Mouse (Mus musculus): Measurements from ENCODE around the gene Col28a1. TPM values are rescaled to one million over a fixed set of nuclear protein-coding genes. Genes with fewer than 3 reads are reported as not detected.

Col28a1 gene
- total RNA-seq, 2 experiments from 2014 or later = 0.57 to 0.96 TPM

- intact Hi-C loops (cut with DNase I) = no loop called here
- DNase-seq = no peak
Observed at GRCm38 (mm10) chr6:8126545-8126944, 65.9 kb downstream of the Col28a1 start.

- no peak for DNase-seq
- intact Hi-C loops (cut with DNase I) = no loop called here
Observed at GRCm38 (mm10) chr6:8119116-8119515, 73.3 kb downstream of the Col28a1 start.

- DNase-seq = no peak
- intact Hi-C loops (cut with DNase I) = no loop called here
Observed at GRCm38 (mm10) chr6:8118577-8118976, 73.8 kb downstream of the Col28a1 start.

- intact Hi-C loops (cut with DNase I) = no loop called here
- peak; percentile 52 to 57 for DNase-seq
Observed at GRCm38 (mm10) chr6:8105870-8106706, 86.3 kb downstream of the Col28a1 start.

- DNase-seq = no peak
- intact Hi-C loops (cut with DNase I) = no loop called here
Observed at GRCm38 (mm10) chr6:8101224-8101623, 91.2 kb downstream of the Col28a1 start.

GRCm38 (mm10) chr6:8095856-8096255 lies 96.6 kb downstream of the Col28a1 start:
- intact Hi-C loops (cut with DNase I) = no loop called here
- no peak for DNase-seq

- intact Hi-C loops (cut with DNase I) = loop anchor here (5.0 kb wide), 1 partner anchor 88 kb away; no protein-coding TSS in a partner anchor
- peak; percentile 31 for DNase-seq
Observed at GRCm38 (mm10) chr6:8094160-8094953, 98.1 kb downstream of the Col28a1 start.

- DNase-seq = no peak
- intact Hi-C loops (cut with DNase I) = loop anchor here (5.0 kb wide), 1 partner anchor 89 kb away; no protein-coding TSS in a partner anchor
Observed at GRCm38 (mm10) chr6:8093556-8093955, 98.9 kb downstream of the Col28a1 start.

- peak; percentile 17 to 38 for DNase-seq
- intact Hi-C loops (cut with DNase I) = loop anchor here (1.0 kb wide), 1 partner anchor 354 kb away; no protein-coding TSS in a partner anchor
Observed at GRCm38 (mm10) chr6:8086847-8087246, 105.6 kb downstream of the Col28a1 start.

- DNase-seq = no peak
Observed at GRCm38 (mm10) chr6:8084806-8085205, 107.6 kb downstream of the Col28a1 start.

GRCm38 (mm10) chr6:8083196-8083595 lies 109.2 kb downstream of the Col28a1 start:
- intact Hi-C loops (cut with DNase I) = no loop called here
- no peak for DNase-seq

More at GRCm38 (mm10) chr6:8084806-8085205, 107.6 kb downstream of the Col28a1 start:
- intact Hi-C loops (cut with DNase I) = no loop called here

- no peak for DNase-seq
- intact Hi-C loops (cut with DNase I) = no loop called here
Observed at GRCm38 (mm10) chr6:8077572-8078146, 114.8 kb downstream of the Col28a1 start.

- no peak for DNase-seq
- intact Hi-C loops (cut with DNase I) = no loop called here
Observed at GRCm38 (mm10) chr6:8074914-8075313, 117.5 kb downstream of the Col28a1 start.

- intact Hi-C loops (cut with DNase I) = loop anchor here (5.0 to 10.0 kb wide), 4 partner anchors 206 to 758 kb away; no protein-coding TSS in a partner anchor
- no peak for DNase-seq
Observed at GRCm38 (mm10) chr6:8068979-8069378, 123.4 kb downstream of the Col28a1 start.

GRCm38 (mm10) chr6:8068394-8068793 lies 124.0 kb downstream of the Col28a1 start:
- no peak for DNase-seq
- intact Hi-C loops (cut with DNase I) = loop anchor here (5.0 to 10.0 kb wide), 4 partner anchors 206 to 759 kb away; no protein-coding TSS in a partner anchor

GRCm38 (mm10) chr6:8067124-8067523 lies 125.3 kb downstream of the Col28a1 start:
- DNase-seq = no peak
- intact Hi-C loops (cut with DNase I) = loop anchor here (5.0 to 10.0 kb wide), 4 partner anchors 208 to 760 kb away; no protein-coding TSS in a partner anchor

- DNase-seq = peak; percentile 59 to 74
- intact Hi-C loops (cut with DNase I) = loop anchor here (1.0 to 10.0 kb wide), 5 partner anchors 123 to 761 kb away; no protein-coding TSS in a partner anchor
Observed at GRCm38 (mm10) chr6:8066208-8066607, 126.2 kb downstream of the Col28a1 start.

GRCm38 (mm10) chr6:8059199-8059598 lies 133.2 kb downstream of the Col28a1 start:
- intact Hi-C loops (cut with DNase I) = no loop called here
- DNase-seq = no peak

- intact Hi-C loops (cut with DNase I) = no loop called here
- DNase-seq = no peak
Observed at GRCm38 (mm10) chr6:8048216-8048615, 144.2 kb downstream of the Col28a1 start.

- intact Hi-C loops (cut with DNase I) = no loop called here
- no peak for DNase-seq
Observed at GRCm38 (mm10) chr6:8046446-8046845, 146.0 kb downstream of the Col28a1 start.

- DNase-seq = no peak
- intact Hi-C loops (cut with DNase I) = no loop called here
Observed at GRCm38 (mm10) chr6:8045825-8046224, 146.6 kb downstream of the Col28a1 start.
